10 mouse cellular contexts compared by ENCODE assay signal in genomic region chr7:143012230-143012875, GRCm38 (mm10). TPM values are rescaled to one million over a fixed set of nuclear protein-coding genes. Genes with fewer than 3 reads are reported as not detected.
DNase-seq lines count a peak whose midpoint lies in the region; ATAC-seq and TF ChIP-seq lines count a peak whose summit lies in the region.
"Had no signal": no experiment of that assay in that cellular context is flagged by ENCODE, and none has a peak within 500 bp of the region (broad histone marks: within the 10 kb centered on the region; RNA-seq: fewer than 3 reads in every experiment).

No protein-coding gene starts in this region.

- ATAC-seq in liver, embryonic 12.5 days: no peak
- ATAC-seq in liver, embryonic 11.5 days (replicated peaks; ENCODE audit: low FRiP score): no peak
- ATAC-seq in intestine, embryonic 15.5 days: no peak
- no peak for ATAC-seq in monocyte, adult 5-6 weeks (replicated peaks; ENCODE audit: insufficient number of reproducible peaks, low FRiP score, low TSS enrichment, poor library complexity, severe bottlenecking)

- intact Hi-C loops in gastrocnemius, postnatal 14 days (cut with DNase I; ENCODE audit: low total_unique reads): no loop called here

- H3K4me3 ChIP-seq in liver, embryonic 12.5 days: no peak overlapping the region
- no peak overlapping the region for H3K4me3 ChIP-seq in liver, embryonic 11.5 days (ENCODE audit: low read depth, low read length)
- H3K4me3 ChIP-seq in MEL (ENCODE audit: control insufficient read depth in 1 of 2, insufficient read depth in 1 of 2, low read depth in 2 of 2, low read length in 2 of 2): no peak overlapping the region
- H3K4me3 ChIP-seq in intestine, embryonic 15.5 days (replicated peaks): no peak overlapping the region
- H3K4me3 ChIP-seq: erythroblast, embryonic 14.5 days had no signal

- H3K4me1 ChIP-seq in liver, embryonic 12.5 days: peaks cover 96% of the 10 kb centered on the region
- H3K4me1 ChIP-seq in liver, embryonic 11.5 days (replicated peaks; ENCODE audit: control insufficient read depth, insufficient read depth, low read length): peaks cover 44% of the 10 kb centered on the region
- peaks cover 16 to 77% of the 10 kb centered on the region in 2 experiments for H3K4me1 ChIP-seq in MEL (ENCODE audit: control insufficient read depth in 1 of 2, insufficient read depth in 2 of 2, low read length in 2 of 2)
- peaks cover 81% of the 10 kb centered on the region for H3K4me1 ChIP-seq in intestine, embryonic 15.5 days (replicated peaks)

- peak; percentile 40 for DNase-seq in gastrocnemius, postnatal 14 days
- DNase-seq in gastrocnemius, postnatal 25 days: no peak
- DNase-seq in liver, embryonic 11.5 days (ENCODE audit: low spot score): no peak
- DNase-seq in MEL (ENCODE audit: low read depth, low spot score): peak; percentile 61
- no peak for DNase-seq in urinary bladder, adult 2 months (ENCODE audit: low spot score)

- TF ChIP-seq POLR2A in MEL (IDR thresholded peaks at IDR 0.05; ENCODE audit: control insufficient read depth in 1 of 2, insufficient read depth in 1 of 2, low read depth in 1 of 2, low read length in 2 of 2, poor library complexity in 1 of 2): peak; percentile 43 to 65; a peak in 3 of 4 replicates

- 0 out of 4 replicates have a peak, but pooled peaks of 1 of the 2 experiments have one; percentile 4 for TF ChIP-seq EP300 in MEL (IDR thresholded peaks at IDR 0.05; ENCODE audit: low read depth in 1 of 2, low read length in 2 of 2)

- H3K36me3 ChIP-seq in liver, embryonic 12.5 days: peaks cover 41% of the 10 kb centered on the region
- H3K36me3 ChIP-seq in liver, embryonic 11.5 days (ENCODE audit: control insufficient read depth, insufficient read depth, low read length): no peaks in the 10 kb centered on the region
- peaks cover 0 to 54% of the 10 kb centered on the region in 2 experiments for H3K36me3 ChIP-seq in MEL (ENCODE audit: control insufficient read depth in 1 of 2, insufficient read depth in 2 of 2, low read length in 2 of 2)
- H3K36me3 ChIP-seq in intestine, embryonic 15.5 days: no peaks in the 10 kb centered on the region

- WGBS in liver, embryonic 12.5 days (ENCODE audit: insufficient replicate concordance): 76% methylated on average over 5 of the region's 5 CpGs
- 73% methylated on average over 5 of the region's 5 CpGs for WGBS in liver, embryonic 11.5 days
- 49% methylated on average over 5 of the region's 5 CpGs for whole genome bisulfite sequencing in intestine, embryonic 15.5 days

- no peak overlapping the region for H3K4me2 ChIP-seq in liver, embryonic 12.5 days
- no peak overlapping the region for H3K4me2 ChIP-seq in liver, embryonic 11.5 days
- H3K4me2 ChIP-seq in intestine, embryonic 15.5 days (replicated peaks): no peak overlapping the region

- H3K9me3 ChIP-seq in liver, embryonic 12.5 days (replicated peaks): no peaks in the 10 kb centered on the region
- no peaks in the 10 kb centered on the region for H3K9me3 ChIP-seq in liver, embryonic 11.5 days (ENCODE audit: control insufficient read depth, low read length)
- no peaks in the 10 kb centered on the region for H3K9me3 ChIP-seq in MEL (replicated peaks; ENCODE audit: insufficient read depth, low read length)
- no peaks in the 10 kb centered on the region for H3K9me3 ChIP-seq in intestine, embryonic 15.5 days

- H3K27ac ChIP-seq in liver, embryonic 12.5 days: peak overlapping the region; percentile 23; the same call in 1 of the 2 replicates
- no peak overlapping the region for H3K27ac ChIP-seq in liver, embryonic 11.5 days (ENCODE audit: low read depth, low read length)
- no peak overlapping the region for H3K27ac ChIP-seq in MEL (ENCODE audit: control insufficient read depth, low read depth, low read length)
- peak overlapping the region; percentile 40; the same call in 1 of the 2 replicates for H3K27ac ChIP-seq in intestine, embryonic 15.5 days

- H3K79me2 ChIP-seq in MEL (ENCODE audit: control insufficient read depth, insufficient read depth, low read length, poor library complexity): peaks cover 15% of the 10 kb centered on the region

- H3K27me3 ChIP-seq in liver, embryonic 12.5 days (replicated peaks): no peaks in the 10 kb centered on the region
- no peaks in the 10 kb centered on the region for H3K27me3 ChIP-seq in liver, embryonic 11.5 days (replicated peaks; ENCODE audit: control insufficient read depth, insufficient read depth, low read length)
- H3K27me3 ChIP-seq in MEL (ENCODE audit: control insufficient read depth in 1 of 2, insufficient read depth in 2 of 2, low read length in 2 of 2): no peaks in the 10 kb centered on the region
- H3K27me3 ChIP-seq in intestine, embryonic 15.5 days (replicated peaks): no peaks in the 10 kb centered on the region

- no peak for TF ChIP-seq CTCF in MEL (IDR thresholded peaks at IDR 0.05 in 2 of 3, conservative IDR thresholded peaks at IDR 0.05 in 1 of 3; ENCODE audit: control insufficient read depth in 1 of 3, insufficient read depth in 1 of 3, low read depth in 2 of 3, low read length in 3 of 3, poor library complexity in 1 of 3, severe bottlenecking in 1 of 3)

- TF ChIP-seq RAD21 in MEL (IDR thresholded peaks at IDR 0.05; ENCODE audit: low read depth, low read length): no peak

- H3K9ac ChIP-seq in liver, embryonic 12.5 days: no peak overlapping the region
- no peak overlapping the region for H3K9ac ChIP-seq in liver, embryonic 11.5 days (ENCODE audit: low read depth, low read length)
- H3K9ac ChIP-seq in MEL (ENCODE audit: control insufficient read depth, low read depth, low read length, poor library complexity, severe bottlenecking): no peak overlapping the region
- no peak overlapping the region for H3K9ac ChIP-seq in intestine, embryonic 15.5 days

TF ChIP-seq in MEL, 35 proteins besides CTCF, POLR2A, EP300 and RAD21 (continues in another document):
- TF ChIP-seq GABPA (IDR thresholded peaks at IDR 0.05; ENCODE audit: low read depth, low read length) (no peak), MEF2A (IDR thresholded peaks at IDR 0.05; ENCODE audit: extremely low read depth, insufficient replicate concordance, low read depth, low read length, poor library complexity, severe bottlenecking) (no peak), MYB (IDR thresholded peaks at IDR 0.05; ENCODE audit: low read depth, low read length) (0 out of 2 replicates have a peak, but pooled peaks have one; percentile 15), CHD1 (IDR thresholded peaks at IDR 0.05; ENCODE audit: low read depth, low read length) (no peak), MAZ (IDR thresholded peaks at IDR 0.05; ENCODE audit: low read depth, low read length) (no peak), MXI1 (IDR thresholded peaks at IDR 0.05; ENCODE audit: low read depth, low read length) (no peak), USF1 (IDR thresholded peaks at IDR 0.05; ENCODE audit: low read depth, low read length) (no peak)

RNA-seq across cellular contexts. Expression of gene Tspan32, which starts 7.5 kb away (rescaled TPM):
- total RNA-seq in gastrocnemius, postnatal 14 days (2021): under 1 TPM; 0.22 to 0.47 TPM
- total RNA-seq in gastrocnemius, postnatal 25 days (2021): under 1 TPM; 0.23 to 0.27 TPM
- 105 and 106 TPM in 2 replicates for polyA plus RNA-seq in liver, embryonic 12.5 days (2016; fragmentation: Nextera tagmentation; extraction: Ambion mirVana)
- 115 and 118 TPM in 2 replicates for polyA plus RNA-seq in liver, embryonic 11.5 days (2014; fragmentation: Nextera tagmentation; extraction: Ambion mirVana)
- 159 and 205 TPM in 2 replicates for total RNA-seq in MEL (2012; rRNA removed)
- 100 to 1,000 TPM in 1 of 2 experiments, 10 to 100 TPM in 1; 53.5 to 212 TPM for polyA plus RNA-seq in MEL (2012; ENCODE audit: insufficient read depth in 1 of 2, insufficient read length in 2 of 2, low read depth in 1 of 2, low replicate concordance in 2 of 2, missing spikeins in 1 of 2)
- polyA plus RNA-seq in intestine, embryonic 15.5 days (2015; fragmentation: Nextera tagmentation; extraction: Ambion mirVana): 2.2 and 2.8 TPM in 2 replicates
- 1.9 and 2.8 TPM in 2 replicates for polyA plus RNA-seq in urinary bladder, adult 2 months (2012; rRNA removed)
- 47.6 to 98.9 TPM (median 75.2 TPM) in 3 replicates for total RNA-seq in monocyte, adult 5-6 weeks (2017)

RNA-seq across cellular contexts. Expression of gene Cd81, which starts 40.2 kb away (rescaled TPM):
- total RNA-seq in gastrocnemius, postnatal 14 days (2021): 100 to 1,000 TPM; 176 to 209 TPM
- total RNA-seq in gastrocnemius, postnatal 25 days (2021): 100 to 1,000 TPM; 118 to 130 TPM
- polyA plus RNA-seq in liver, embryonic 12.5 days (2016; fragmentation: Nextera tagmentation; extraction: Ambion mirVana): 154 TPM in 2 replicates
- polyA plus RNA-seq in liver, embryonic 11.5 days (2014; fragmentation: Nextera tagmentation; extraction: Ambion mirVana): 273 and 276 TPM in 2 replicates
- total RNA-seq in MEL (2012; rRNA removed): 86.8 and 105 TPM in 2 replicates
- 100 to 1,000 TPM in 1 of 2 experiments, not detected in 1; 133 TPM for polyA plus RNA-seq in MEL (2012; ENCODE audit: insufficient read depth in 1 of 2, insufficient read length in 2 of 2, low read depth in 1 of 2, low replicate concordance in 2 of 2, missing spikeins in 1 of 2)
- 411 and 413 TPM in 2 replicates for polyA plus RNA-seq in intestine, embryonic 15.5 days (2015; fragmentation: Nextera tagmentation; extraction: Ambion mirVana)
- polyA plus RNA-seq in urinary bladder, adult 2 months (2012; rRNA removed): 591 and 684 TPM in 2 replicates
- total RNA-seq in monocyte, adult 5-6 weeks (2017): 75.1 to 86.6 TPM (median 75.4 TPM) in 3 replicates

RNA-seq across cellular contexts. Expression of gene Ascl2, which starts 43.3 kb away (rescaled TPM):
- total RNA-seq in gastrocnemius, postnatal 14 days (2021): not detected
- not detected for total RNA-seq in gastrocnemius, postnatal 25 days (2021)
- 1.3 TPM in 2 replicates for polyA plus RNA-seq in liver, embryonic 12.5 days (2016; fragmentation: Nextera tagmentation; extraction: Ambion mirVana)
- 1.5 and 1.8 TPM in 2 replicates for polyA plus RNA-seq in liver, embryonic 11.5 days (2014; fragmentation: Nextera tagmentation; extraction: Ambion mirVana)
- total RNA-seq in MEL (2012; rRNA removed): not detected in 2 replicates
- polyA plus RNA-seq in MEL (2012; ENCODE audit: insufficient read depth in 1 of 2, insufficient read length in 2 of 2, low read depth in 1 of 2, low replicate concordance in 2 of 2, missing spikeins in 1 of 2): not detected
- 12.2 and 12.6 TPM in 2 replicates for polyA plus RNA-seq in intestine, embryonic 15.5 days (2015; fragmentation: Nextera tagmentation; extraction: Ambion mirVana)
- polyA plus RNA-seq in urinary bladder, adult 2 months (2012; rRNA removed): 2.4 and 2.7 TPM in 2 replicates
- 1.6 TPM in 1 of 3 replicates, not detected in the others for total RNA-seq in monocyte, adult 5-6 weeks (2017)
- total RNA-seq: liver, adult 2 months had no signal
- polyA plus RNA-seq: liver, adult 2 months had no signal

RNA-seq across cellular contexts. Expression of gene Tssc4, which starts 56.7 kb away (rescaled TPM):
- total RNA-seq in gastrocnemius, postnatal 14 days (2021): 10 to 100 TPM in 1 of 2 experiments, 1 to 10 TPM in 1; 9.8 to 12.2 TPM
- 1 to 10 TPM; 7.4 to 8.6 TPM for total RNA-seq in gastrocnemius, postnatal 25 days (2021)
- 50.2 and 50.5 TPM in 2 replicates for polyA plus RNA-seq in liver, embryonic 12.5 days (2016; fragmentation: Nextera tagmentation; extraction: Ambion mirVana)
- polyA plus RNA-seq in liver, embryonic 11.5 days (2014; fragmentation: Nextera tagmentation; extraction: Ambion mirVana): 48.9 and 52.2 TPM in 2 replicates
- 63.9 and 76.9 TPM in 2 replicates for total RNA-seq in MEL (2012; rRNA removed)
- polyA plus RNA-seq in MEL (2012; ENCODE audit: insufficient read depth in 1 of 2, insufficient read length in 2 of 2, low read depth in 1 of 2, low replicate concordance in 2 of 2, missing spikeins in 1 of 2): 10 to 100 TPM in 1 of 2 experiments, not detected in 1; 75.6 TPM
- polyA plus RNA-seq in intestine, embryonic 15.5 days (2015; fragmentation: Nextera tagmentation; extraction: Ambion mirVana): 76.0 and 76.2 TPM in 2 replicates
- polyA plus RNA-seq in urinary bladder, adult 2 months (2012; rRNA removed): 44.7 and 57.5 TPM in 2 replicates
- total RNA-seq in monocyte, adult 5-6 weeks (2017): 5.2 to 10.4 TPM (median 8.2 TPM) in 3 replicates

Comparison
In these comparisons a context has a peak if more than half of its experiments do, and no peak if none do; other contexts are left out.
1. DNase-seq: peak in gastrocnemius, postnatal 14 days (single experiment) and MEL (single experiment); none in gastrocnemius, postnatal 25 days (single experiment), liver, embryonic 11.5 days (single experiment) and urinary bladder, adult 2 months (single experiment).
2. H3K27ac ChIP-seq: peak in liver, embryonic 12.5 days (single experiment) and intestine, embryonic 15.5 days (single experiment); none in liver, embryonic 11.5 days (single experiment) and MEL (single experiment).
3. RNA of gene Tspan32, which starts 7.5 kb away (polyA plus RNA-seq): 53.5 to 212 TPM in MEL, 115 to 118 TPM in liver, embryonic 11.5 days and 105 to 106 TPM in liver, embryonic 12.5 days; 1.9 to 2.8 TPM in urinary bladder, adult 2 months and 2.2 to 2.8 TPM in intestine, embryonic 15.5 days; every median in the first group is over 10 times any median in the second.